Mouse (Mus musculus): ENCODE results near the gene Slc7a6.
"Not testable (repeated sequence)": the region's sequence is repeated elsewhere in the genome, so short reads cannot be mapped to it uniquely, and the experiment has no call there.

Gene Slc7a6

GRCm38 (mm10) chr8:106185628-106186270 lies 17.1 kb downstream of the Slc7a6 start:
- in situ Hi-C loops (cut with MboI, MseI), result no loop called here

- in situ Hi-C loops (cut with MboI, MseI), result no loop called here
Observed at GRCm38 (mm10) chr8:106186394-106186793, 17.7 kb downstream of the Slc7a6 start.

GRCm38 (mm10) chr8:106189162-106189561 lies 20.5 kb downstream of the Slc7a6 start:
- in situ Hi-C loops (cut with MboI, MseI), result no loop called here

- in situ Hi-C loops (cut with MboI, MseI), result no loop called here
Observed at GRCm38 (mm10) chr8:106191639-106192038, 23.0 kb downstream of the Slc7a6 start.

- in situ Hi-C loops (cut with MboI, MseI), result no loop called here
Observed at GRCm38 (mm10) chr8:106193162-106193561, 24.5 kb downstream of the Slc7a6 start.

GRCm38 (mm10) chr8:106194062-106194461 lies 25.4 kb downstream of the Slc7a6 start:
- in situ Hi-C loops (cut with MboI, MseI), result no loop called here

- in situ Hi-C loops (cut with MboI, MseI), result no loop called here
Observed at GRCm38 (mm10) chr8:106198741-106199140, 30.1 kb downstream of the Slc7a6 start.

GRCm38 (mm10) chr8:106199596-106199995 lies 30.9 kb downstream of the Slc7a6 start:
- in situ Hi-C loops (cut with MboI, MseI), result not testable (repeated sequence)

- in situ Hi-C loops (cut with MboI, MseI), result loop anchor here (5.0 kb wide), 1 partner anchor 43 kb away; the partner anchor contains the start of gene Slc7a6
Observed at GRCm38 (mm10) chr8:106210035-106210731, 41.5 kb downstream of the Slc7a6 start.

- in situ Hi-C loops (cut with MboI, MseI), result loop anchor here (5.0 kb wide), 1 partner anchor 44 kb away; the partner anchor contains the start of gene Slc7a6
Observed at GRCm38 (mm10) chr8:106210821-106211345, 42.2 kb downstream of the Slc7a6 start, which contains the start of the genes Slc7a6os and Prmt7. TSS of gene Slc7a6os (minus strand) at chr8:106210935. TSS of gene Prmt7 (plus strand) at chr8:106210936.

GRCm38 (mm10) chr8:106211421-106211820 lies 42.8 kb downstream of the Slc7a6 start:
- in situ Hi-C loops (cut with MboI, MseI), result loop anchor here (5.0 kb wide), 1 partner anchor 44 kb away; the partner anchor contains the start of gene Slc7a6

- in situ Hi-C loops (cut with MboI, MseI), result loop anchor here (5.0 kb wide), 1 partner anchor 47 kb away; the partner anchor contains the start of gene Slc7a6
Observed at GRCm38 (mm10) chr8:106213959-106214358, 45.3 kb downstream of the Slc7a6 start.

- in situ Hi-C loops (cut with MboI, MseI), result no loop called here
Observed at GRCm38 (mm10) chr8:106219620-106220019, 51.0 kb downstream of the Slc7a6 start.

GRCm38 (mm10) chr8:106226589-106226988 lies 57.9 kb downstream of the Slc7a6 start:
- in situ Hi-C loops (cut with MboI, MseI), result no loop called here

GRCm38 (mm10) chr8:106231536-106231935 lies 62.9 kb downstream of the Slc7a6 start:
- in situ Hi-C loops (cut with MboI, MseI), result loop anchor here (10.0 kb wide), 1 partner anchor 813 kb away; the partner anchor contains the start of gene Pdf

GRCm38 (mm10) chr8:106232751-106233150 lies 64.1 kb downstream of the Slc7a6 start:
- in situ Hi-C loops (cut with MboI, MseI), result loop anchor here (10.0 kb wide), 1 partner anchor 812 kb away; the partner anchor contains the start of gene Pdf

- in situ Hi-C loops (cut with MboI, MseI), result loop anchor here (10.0 kb wide), 1 partner anchor 810 kb away; the partner anchor contains the start of gene Pdf
Observed at GRCm38 (mm10) chr8:106234567-106235261, 66.1 kb downstream of the Slc7a6 start.

GRCm38 (mm10) chr8:106237106-106237505 lies 68.4 kb downstream of the Slc7a6 start:
- in situ Hi-C loops (cut with MboI, MseI), result loop anchor here (10.0 kb wide), 1 partner anchor 808 kb away; the partner anchor contains the start of gene Pdf

Data from regulatory T cell (primary cell).